Mouse (Mus musculus): Measurements from ENCODE around the gene BC017158. TPM values are rescaled to one million over a fixed set of nuclear protein-coding genes. Genes with fewer than 3 reads are reported as not detected.
"Not testable (repeated sequence)": the region's sequence is repeated elsewhere in the genome, so short reads cannot be mapped to it uniquely, and the experiment has no call there.

Gene BC017158
- polyA plus RNA-seq (2015; fragmentation: Nextera tagmentation; extraction: Ambion mirVana) = 34.7 and 40.3 TPM in 2 replicates

GRCm38 (mm10) chr7:128297617-128298480, at the start of gene BC017158:
Gene BC017158, minus strand, starts transcription at chr7:128298170.
- Histone ChIP-seq H3K4me2 (peak within 1 kb of the TSS; percentile 77), H3K4me1 (peaks cover 15% of the 10 kb centered on the region), H3K4me3 (replicated peaks) (peak within 1 kb of the TSS; percentile 75), H3K27me3 (replicated peaks) (no peaks in the 10 kb centered on the region), H3K27ac (peak within 1 kb of the TSS; percentile 86), H3K36me3 (no peaks in the 10 kb centered on the region), H3K9me3 (no peaks in the 10 kb centered on the region), H3K9ac (peak within 1 kb of the TSS; percentile 85)
- WGBS = under 1% methylated on average over 47 of the region's 47 CpGs
- ATAC-seq (ENCODE audit: insufficient read depth, low FRiP score, low read depth) = peak; percentile 69

DNA sequence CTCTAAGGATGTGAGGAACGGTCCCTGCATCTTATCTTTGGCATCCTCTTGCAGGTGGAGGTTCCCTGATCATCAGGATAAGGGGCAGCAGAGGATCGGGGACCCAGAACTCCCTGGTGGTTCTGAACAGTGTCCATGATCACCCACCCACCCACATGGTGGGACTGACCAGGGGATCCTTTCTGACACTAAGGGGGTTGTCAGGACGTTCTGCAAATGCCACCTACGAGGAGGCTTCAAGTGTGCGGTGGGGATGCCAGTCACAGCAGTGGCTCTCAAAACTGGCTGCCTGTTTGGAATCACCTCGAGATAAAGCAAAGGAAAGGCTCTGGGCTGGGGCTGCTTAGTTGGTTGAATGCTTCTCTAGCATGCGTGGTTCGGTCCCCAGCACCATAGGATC, 49.0 kb upstream of the BC017158 start:
- no peak for ATAC-seq (ENCODE audit: insufficient read depth, low FRiP score, low read depth)
- no peak overlapping the region for H3K9ac ChIP-seq
- H3K4me3 ChIP-seq (replicated peaks) = no peak overlapping the region
- no peak overlapping the region for H3K4me2 ChIP-seq
- no peaks in the 10 kb centered on the region for H3K9me3 ChIP-seq
- H3K4me1 ChIP-seq = no peaks in the 10 kb centered on the region
- H3K27me3 ChIP-seq (replicated peaks) = no peaks in the 10 kb centered on the region
- 71% methylated on average over 8 of the region's 8 CpGs for WGBS
- H3K36me3 ChIP-seq = no peaks in the 10 kb centered on the region
- no peak overlapping the region for H3K27ac ChIP-seq

GRCm38 (mm10) chr7:128346522-128346921, 48.6 kb upstream of the BC017158 start:
- WGBS = 59% methylated on average over 2 of the region's 2 CpGs
- H3K27me3 ChIP-seq (replicated peaks) = no peaks in the 10 kb centered on the region
- no peak overlapping the region for H3K4me3 ChIP-seq (replicated peaks)
- no peaks in the 10 kb centered on the region for H3K36me3 ChIP-seq
- no peak for ATAC-seq (ENCODE audit: insufficient read depth, low FRiP score, low read depth)
- no peak overlapping the region for H3K9ac ChIP-seq
- H3K4me2 ChIP-seq = no peak overlapping the region
- no peak overlapping the region for H3K27ac ChIP-seq
- no peaks in the 10 kb centered on the region for H3K4me1 ChIP-seq
- H3K9me3 ChIP-seq = no peaks in the 10 kb centered on the region

- Histone ChIP-seq H3K4me3 (replicated peaks) (no peak overlapping the region), H3K27me3 (replicated peaks) (no peaks in the 10 kb centered on the region), H3K9ac (no peak overlapping the region), H3K9me3 (no peaks in the 10 kb centered on the region), H3K36me3 (no peaks in the 10 kb centered on the region), H3K4me1 (no peaks in the 10 kb centered on the region), H3K27ac (no peak overlapping the region), H3K4me2 (no peak overlapping the region)
- 83% methylated on average over 6 of the region's 6 CpGs for WGBS
- no peak for ATAC-seq (ENCODE audit: insufficient read depth, low FRiP score, low read depth)
Observed at GRCm38 (mm10) chr7:128345691-128346090, 47.7 kb upstream of the BC017158 start.

- WGBS = 59% methylated on average over 6 of the region's 6 CpGs
- Histone ChIP-seq H3K4me3 (replicated peaks) (no peak overlapping the region), H3K9me3 (no peaks in the 10 kb centered on the region), H3K27ac (no peak overlapping the region), H3K27me3 (replicated peaks) (no peaks in the 10 kb centered on the region), H3K4me1 (no peaks in the 10 kb centered on the region), H3K4me2 (no peak overlapping the region), H3K9ac (no peak overlapping the region), H3K36me3 (no peaks in the 10 kb centered on the region)
- peak; percentile 60; the same call in 1 of the 2 replicates for ATAC-seq (ENCODE audit: insufficient read depth, low FRiP score, low read depth)
Observed at GRCm38 (mm10) chr7:128344928-128345653, 47.1 kb upstream of the BC017158 start.

DNA sequence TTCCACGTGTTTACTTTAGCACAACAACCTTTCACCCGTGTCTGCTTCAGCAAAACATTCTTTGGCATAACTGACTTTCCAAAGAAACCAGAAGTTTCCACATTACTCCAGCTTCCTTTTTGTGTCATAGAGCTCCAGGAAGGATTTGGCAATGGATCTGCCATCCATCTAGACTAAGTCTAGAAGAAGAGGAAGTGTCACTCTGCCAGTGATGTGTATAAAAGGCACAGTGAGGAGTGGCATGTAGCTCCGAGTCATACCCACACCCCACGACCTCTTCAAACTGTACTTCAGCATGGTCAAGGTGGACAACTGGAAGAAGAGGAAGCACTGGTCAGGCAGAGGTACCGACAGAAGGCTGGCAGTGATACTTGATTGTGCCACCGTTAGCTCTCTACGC, 46.5 kb upstream of the BC017158 start:
- Histone ChIP-seq H3K4me3 (replicated peaks) (no peak overlapping the region), H3K27me3 (replicated peaks) (no peaks in the 10 kb centered on the region), H3K27ac (no peak overlapping the region), H3K4me2 (no peak overlapping the region), H3K36me3 (no peaks in the 10 kb centered on the region), H3K9ac (no peak overlapping the region), H3K4me1 (no peaks in the 10 kb centered on the region), H3K9me3 (no peaks in the 10 kb centered on the region)
- no peak for ATAC-seq (ENCODE audit: insufficient read depth, low FRiP score, low read depth)
- WGBS = 79% methylated on average over 7 of the region's 7 CpGs

- ATAC-seq (ENCODE audit: insufficient read depth, low FRiP score, low read depth); H3K9me3 ChIP-seq; H3K9ac ChIP-seq; H3K4me3 ChIP-seq (replicated peaks); H3K27me3 ChIP-seq (replicated peaks); H3K36me3 ChIP-seq; H3K4me1 ChIP-seq; H3K4me2 ChIP-seq; H3K27ac ChIP-seq: not testable (repeated sequence)
- WGBS = 93% methylated on average over 9 of the region's 10 CpGs
Observed at GRCm38 (mm10) chr7:128342691-128343090, 44.7 kb upstream of the BC017158 start.

DNA sequence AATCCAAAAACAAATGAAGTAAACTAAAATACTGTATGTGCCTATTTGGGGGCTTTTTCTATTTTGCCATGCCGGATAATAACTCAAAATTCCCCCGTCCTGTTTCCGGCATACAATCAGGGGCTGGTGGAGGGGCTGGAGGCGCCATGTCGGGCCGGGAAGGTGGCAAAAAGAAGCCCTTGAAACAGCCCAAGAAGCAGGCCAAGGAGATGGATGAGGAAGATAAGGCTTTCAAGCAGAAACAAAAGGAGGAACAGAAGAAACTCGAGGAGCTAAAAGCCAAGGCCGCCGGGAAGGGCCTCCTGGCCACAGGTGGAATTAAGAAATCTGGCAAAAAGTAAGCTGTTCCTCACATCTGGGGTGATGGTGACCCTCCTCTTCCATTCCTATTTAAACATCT, 42.4 kb upstream of the BC017158 start:
- not testable (repeated sequence) for H3K4me3 ChIP-seq (replicated peaks); H3K36me3 ChIP-seq; H3K4me1 ChIP-seq; H3K27ac ChIP-seq; H3K4me2 ChIP-seq; H3K27me3 ChIP-seq (replicated peaks); H3K9me3 ChIP-seq; H3K9ac ChIP-seq; ATAC-seq (ENCODE audit: insufficient read depth, low FRiP score, low read depth)
- WGBS = 79% methylated on average over 8 of the region's 9 CpGs

DNA sequence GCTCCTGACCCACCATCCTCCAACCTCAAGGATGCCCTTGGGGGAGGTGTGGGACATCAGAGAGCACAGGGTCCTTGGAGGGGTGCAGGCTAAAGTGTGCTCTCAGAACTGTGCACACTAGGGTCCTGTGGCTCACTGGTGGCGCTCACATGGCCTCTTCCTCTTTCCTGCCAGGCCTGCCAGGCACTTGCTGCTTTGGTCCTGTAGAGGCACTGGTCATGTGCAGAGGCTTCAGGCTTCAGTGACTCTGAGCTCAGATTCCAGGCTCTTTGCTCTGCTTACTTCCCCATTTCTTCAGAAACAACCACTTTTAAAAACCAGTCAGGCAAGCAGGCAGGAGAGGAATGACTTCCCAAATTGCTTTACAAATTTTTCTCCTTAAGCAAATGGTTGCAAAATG, 34.9 kb upstream of the BC017158 start:
- H3K27me3 ChIP-seq (replicated peaks) = no peaks in the 10 kb centered on the region
- H3K4me1 ChIP-seq = no peaks in the 10 kb centered on the region
- no peak overlapping the region for H3K4me2 ChIP-seq
- H3K27ac ChIP-seq = no peak overlapping the region
- ATAC-seq (ENCODE audit: insufficient read depth, low FRiP score, low read depth) = no peak
- WGBS = 63% methylated on average over 1 of the region's 1 CpGs
- no peaks in the 10 kb centered on the region for H3K9me3 ChIP-seq
- H3K36me3 ChIP-seq = no peaks in the 10 kb centered on the region
- H3K9ac ChIP-seq = no peak overlapping the region
- no peak overlapping the region for H3K4me3 ChIP-seq (replicated peaks)

GRCm38 (mm10) chr7:128330981-128331380, 33.0 kb upstream of the BC017158 start:
- H3K4me2 ChIP-seq = no peak overlapping the region
- no peak overlapping the region for H3K4me3 ChIP-seq (replicated peaks)
- no peak overlapping the region for H3K9ac ChIP-seq
- no peaks in the 10 kb centered on the region for H3K27me3 ChIP-seq (replicated peaks)
- H3K36me3 ChIP-seq = no peaks in the 10 kb centered on the region
- no peaks in the 10 kb centered on the region for H3K4me1 ChIP-seq
- H3K27ac ChIP-seq = no peak overlapping the region
- WGBS = 61% methylated on average over 9 of the region's 9 CpGs
- no peaks in the 10 kb centered on the region for H3K9me3 ChIP-seq
- ATAC-seq (ENCODE audit: insufficient read depth, low FRiP score, low read depth) = no peak

- H3K4me1 ChIP-seq = peaks cover 13% of the 10 kb centered on the region; the same call in 1 of the 2 replicates
- H3K36me3 ChIP-seq = no peaks in the 10 kb centered on the region
- H3K9ac ChIP-seq = no peak overlapping the region
- H3K4me3 ChIP-seq (replicated peaks) = no peak overlapping the region
- 67% methylated on average over 1 of the region's 1 CpGs for WGBS
- no peaks in the 10 kb centered on the region for H3K27me3 ChIP-seq (replicated peaks)
- no peak overlapping the region for H3K4me2 ChIP-seq
- ATAC-seq (ENCODE audit: insufficient read depth, low FRiP score, low read depth) = no peak
- H3K27ac ChIP-seq = no peak overlapping the region
- no peaks in the 10 kb centered on the region for H3K9me3 ChIP-seq
Observed at GRCm38 (mm10) chr7:128324977-128325376, 27.0 kb upstream of the BC017158 start.

- Histone ChIP-seq H3K4me3 (replicated peaks) (no peak overlapping the region), H3K36me3 (no peaks in the 10 kb centered on the region), H3K27me3 (replicated peaks) (no peaks in the 10 kb centered on the region), H3K9ac (no peak overlapping the region), H3K9me3 (no peaks in the 10 kb centered on the region), H3K27ac (peak overlapping the region; percentile 85), H3K4me2 (peak overlapping the region; percentile 21; the same call in 1 of the 2 replicates), H3K4me1 (peaks cover 25% of the 10 kb centered on the region)
- 38% methylated on average over 7 of the region's 7 CpGs for WGBS
- ATAC-seq (ENCODE audit: insufficient read depth, low FRiP score, low read depth) = peak; percentile 70
Observed at GRCm38 (mm10) chr7:128321260-128321659, 23.3 kb upstream of the BC017158 start.

Measured in stomach, embryonic 15.5 days (tissue).